Mouse (Mus musculus) ovary, postnatal 14 days (tissue): ENCODE results near the gene Ism1.

ENCODE experiments used
- DNase-seq: peaks from one replicate; pipeline ENCODE4 v3.0.0; 2022; ENCODE audit warnings: low spot score

The Ism1 gene

GRCm38 (mm10) chr2:139677809-139678274 is at the start of gene Ism1:
TSS of gene Ism1 (plus strand) at chr2:139678178.
- peak; percentile 27 for DNase-seq

GRCm38 (mm10) chr2:139628731-139629130 is 49.2 kb upstream of the Ism1 start:
- no peak for DNase-seq

- DNase-seq, result no peak
Observed at GRCm38 (mm10) chr2:139629653-139630052, 48.3 kb upstream of the Ism1 start.

GRCm38 (mm10) chr2:139634506-139634905 is 43.5 kb upstream of the Ism1 start:
- DNase-seq, result no peak

- no peak for DNase-seq
Observed at GRCm38 (mm10) chr2:139637861-139638260, 40.1 kb upstream of the Ism1 start.

- no peak for DNase-seq
Observed at GRCm38 (mm10) chr2:139641757-139642385, 36.1 kb upstream of the Ism1 start.

- DNase-seq, result no peak
Observed at GRCm38 (mm10) chr2:139649518-139649917, 28.5 kb upstream of the Ism1 start.

GRCm38 (mm10) chr2:139656750-139657149 is 21.2 kb upstream of the Ism1 start:
- no peak for DNase-seq

GRCm38 (mm10) chr2:139671838-139672237 is 6.1 kb upstream of the Ism1 start:
- no peak for DNase-seq

- no peak for DNase-seq
Observed at GRCm38 (mm10) chr2:139672371-139672770, 5.6 kb upstream of the Ism1 start.

GRCm38 (mm10) chr2:139677065-139677762 is 764 bp upstream of the Ism1 start:
- peak; percentile 45 for DNase-seq

GRCm38 (mm10) chr2:139678275-139679140 is 530 bp downstream of the Ism1 start:
- peak; percentile 12 for DNase-seq

GRCm38 (mm10) chr2:139682540-139682939 is 4.6 kb downstream of the Ism1 start:
- DNase-seq, result no peak

- no peak for DNase-seq
Observed at GRCm38 (mm10) chr2:139689442-139690003, 11.5 kb downstream of the Ism1 start.

GRCm38 (mm10) chr2:139693521-139693920 is 15.5 kb downstream of the Ism1 start:
- no peak for DNase-seq

GRCm38 (mm10) chr2:139694638-139695037 is 16.7 kb downstream of the Ism1 start:
- no peak for DNase-seq

GRCm38 (mm10) chr2:139696578-139696977 is 18.6 kb downstream of the Ism1 start:
- DNase-seq, result no peak

- DNase-seq, result no peak
Observed at GRCm38 (mm10) chr2:139700609-139701008, 22.6 kb downstream of the Ism1 start.

GRCm38 (mm10) chr2:139704951-139705350 is 27.0 kb downstream of the Ism1 start:
- no peak for DNase-seq

GRCm38 (mm10) chr2:139708194-139708899 is 30.4 kb downstream of the Ism1 start:
- no peak for DNase-seq

GRCm38 (mm10) chr2:139711640-139712039 is 33.7 kb downstream of the Ism1 start:
- no peak for DNase-seq

GRCm38 (mm10) chr2:139712046-139712445 is 34.1 kb downstream of the Ism1 start:
- DNase-seq, result no peak
